Mouse (Mus musculus): ENCODE measurements around the gene Trpm3.

DNA sequence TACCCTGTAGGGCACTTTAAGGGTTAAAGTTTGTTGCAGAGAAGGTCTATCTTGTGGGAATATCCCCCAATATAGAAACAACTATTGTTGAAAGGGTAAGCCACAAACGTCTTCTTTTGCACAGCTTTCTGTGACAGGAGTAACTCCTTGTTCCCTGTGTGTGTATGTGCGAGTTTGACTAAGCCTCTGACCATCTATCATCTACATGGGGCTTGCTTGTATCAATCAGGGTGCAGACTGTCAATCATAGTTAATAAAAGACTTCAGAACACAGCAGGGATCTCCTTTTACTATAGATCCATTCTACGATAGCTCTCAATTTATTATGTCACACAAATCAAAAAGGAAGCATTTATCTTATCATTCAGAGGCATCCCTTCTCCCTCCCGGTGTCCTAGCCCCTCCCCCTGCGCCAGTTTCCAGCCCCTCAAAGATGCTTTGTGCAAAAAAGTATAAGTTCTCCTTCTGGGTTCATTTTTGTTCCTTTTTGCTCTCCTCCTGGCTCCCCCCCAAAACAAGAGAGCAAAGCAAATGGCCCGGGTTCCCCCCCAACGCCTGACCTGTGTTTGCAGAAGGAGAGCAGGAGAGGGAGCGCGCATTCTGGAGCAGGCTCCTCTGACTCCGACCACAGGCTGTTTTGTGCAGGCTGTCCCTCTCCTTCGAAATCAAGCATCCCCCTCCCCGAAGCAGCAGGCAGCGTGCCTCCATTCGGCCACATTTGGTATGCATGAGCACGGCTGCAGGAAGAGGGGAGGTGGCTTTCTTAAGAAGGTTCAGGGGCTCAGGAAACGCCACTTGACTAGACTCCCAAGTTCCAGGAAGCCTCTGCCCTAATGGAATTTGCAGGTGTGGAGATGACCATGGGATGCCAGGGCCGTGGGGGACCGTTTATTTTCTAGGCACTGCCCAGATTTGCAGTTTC lies 308.8 kb downstream of the Trpm3 start:
- TF ChIP-seq POLR2A (IDR thresholded peaks at IDR 0.05; ENCODE audit: control insufficient read depth, extremely low read depth, insufficient read depth, low read length, poor library complexity) (no peak), CTCF (IDR thresholded peaks at IDR 0.05; ENCODE audit: borderline replicate concordance, control insufficient read depth, extremely low read depth, insufficient read depth, low read length, poor library complexity) (no peak)
